Mouse (Mus musculus) cerebellum, adult 2 months (tissue): Measurements from ENCODE around the gene Rplp2. TPM values are rescaled to one million over a fixed set of nuclear protein-coding genes. Genes with fewer than 3 reads are reported as not detected.

Source experiments
- DNase-seq, 2 experiments: peaks; one replicate each; pipeline ENCODE4 v3.0.0; 2021
- H3K27ac ChIP-seq: fragments of 200-500 bp; 2 replicates; pipeline ENCODE4 v1.5.1; 2012; ENCODE audit warnings: low read length, control low read depth, inconsistent platforms; ENCODE audit not compliant: insufficient read depth
- H3K27me3 ChIP-seq: fragments of 200-500 bp; 2 replicates; pipeline ENCODE4 v1.6.1; 2012; ENCODE audit warnings: inconsistent platforms, mild to moderate bottlenecking, low read length, moderate library complexity; ENCODE audit not compliant: control insufficient read depth, insufficient read depth
- H3K4me1 ChIP-seq: fragments of 200-500 bp; 2 replicates; pipeline ENCODE4 v1.6.1; 2011; ENCODE audit warnings: low read length; ENCODE audit not compliant: control insufficient read depth, insufficient read depth
- H3K4me3 ChIP-seq: fragments of 200-500 bp; replicated peaks from 2 replicates; pipeline ENCODE3; 2011; ENCODE audit warnings: mild to moderate bottlenecking, low read depth, low read length, control low read depth; ENCODE audit not compliant: insufficient read depth
- CTCF ChIP-seq: fragments of 200-500 bp; IDR thresholded peaks from 2 replicates; pipeline ENCODE4 v1.5.1; 2011; ENCODE audit warnings: low read depth, mild to moderate bottlenecking, control low read depth, low read length, moderate library complexity, borderline replicate concordance; ENCODE audit not compliant: insufficient read depth
- POLR2A ChIP-seq: fragments of 200-500 bp; IDR thresholded peaks from 2 replicates; pipeline ENCODE4 v1.6.1; 2011; ENCODE audit warnings: low read length, control low read depth, borderline replicate concordance; ENCODE audit not compliant: insufficient read depth
- WGBS: fragments of 180-500 bp; shearing (Covaris S2); methylation state at CpG from one replicate; pipeline ENCODE4 v1.1.7; 2018; 5-methylcytosine and 5-hydroxymethylcytosine counted together
- polyA plus RNA-seq: library from polyadenylated mRNA; depleted of rRNA; stranded (reverse); fragments of >200 nt; gene quantifications from 2 replicates; pipeline ENCODE4 v1.2.3, GENCODE M21; 2012; rRNA removed

The Rplp2 gene
- polyA plus RNA-seq, 1 experiment, result 571 TPM

- no peak for TF ChIP-seq CTCF
- TF ChIP-seq POLR2A, result no peak
- no peaks in the 10 kb centered on the region for H3K27me3 ChIP-seq
- WGBS, result 27% methylated on average over 2 of the region's 2 CpGs
Measured at GRCm38 (mm10) chr7:141495379-141495778, 48.2 kb downstream of the Rplp2 start.

DNA sequence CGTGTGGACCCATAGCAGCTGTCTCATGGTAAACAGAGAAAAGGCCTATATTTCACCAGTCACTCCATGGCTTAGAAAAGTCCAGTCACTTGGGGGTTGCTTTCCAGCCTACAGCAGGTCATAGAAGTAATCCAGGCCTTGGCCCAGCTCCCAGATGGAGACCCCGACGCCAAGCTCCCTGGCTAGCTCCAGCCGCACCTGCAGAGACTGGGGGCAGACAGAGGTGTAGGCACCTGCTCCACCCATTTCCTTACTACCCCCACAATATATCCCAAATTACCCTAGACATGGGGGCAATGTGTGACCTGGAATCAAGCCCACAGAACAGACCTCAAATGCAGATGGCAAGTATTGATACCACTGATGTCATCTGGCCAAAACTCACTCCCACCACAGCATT, 48.8 kb downstream of the Rplp2 start:
- TF ChIP-seq CTCF (no peak), POLR2A (no peak)
- Histone ChIP-seq H3K4me3 (no peak overlapping the region), H3K27ac (peak overlapping the region; percentile 33; the same call in 1 of the 2 replicates), H3K4me1 (peaks cover 68% of the 10 kb centered on the region), H3K27me3 (no peaks in the 10 kb centered on the region)
- DNase-seq, result no peak
- WGBS, result 39% methylated on average over 4 of the region's 4 CpGs

More at GRCm38 (mm10) chr7:141495379-141495778, 48.2 kb downstream of the Rplp2 start:
- Histone ChIP-seq H3K4me3 (no peak overlapping the region), H3K4me1 (peaks cover 73% of the 10 kb centered on the region), H3K27ac (peak overlapping the region; percentile 33)
- peak in 1 of 2 experiments; percentile 38 for DNase-seq

DNA sequence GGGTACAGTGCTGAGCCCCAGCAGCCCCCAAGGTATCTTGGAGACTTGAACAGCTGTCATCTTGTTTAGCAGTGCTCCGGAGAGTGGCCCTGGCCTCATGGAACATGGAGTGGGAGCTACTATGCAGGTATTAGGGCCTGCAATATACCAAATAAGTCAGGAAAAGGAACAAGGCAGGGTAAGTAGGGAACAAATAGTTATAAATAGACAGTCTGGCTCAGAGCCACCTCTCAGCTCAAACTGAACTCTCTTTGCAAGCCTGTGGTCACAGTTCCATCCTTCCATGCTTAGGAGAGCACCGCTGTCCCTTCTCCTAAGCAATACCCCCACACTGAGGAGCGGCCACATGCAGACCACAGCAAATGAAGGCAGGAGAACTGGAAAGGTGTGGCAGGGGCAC, 50.4 kb downstream of the Rplp2 start:
- H3K27ac ChIP-seq, result no peak overlapping the region
- TF ChIP-seq CTCF (no peak), POLR2A (no peak)
- H3K4me1 ChIP-seq, result peaks cover 64% of the 10 kb centered on the region
- no peak for DNase-seq
- H3K27me3 ChIP-seq, result no peaks in the 10 kb centered on the region
- no peak overlapping the region for H3K4me3 ChIP-seq
- WGBS, result 67% methylated on average over 3 of the region's 3 CpGs

Other genes with a start within 250 kb of the Rplp2 start
- 0.19 and 0.26 TPM in 2 replicates for gene Lmntd2, start 233.3 kb upstream of the Rplp2 start, polyA plus RNA-seq
- gene Rassf7, start 231.5 kb upstream of the Rplp2 start, polyA plus RNA-seq, result 5.5 TPM in 2 replicates
- gene Phrf1, start 218.6 kb upstream of the Rplp2 start, polyA plus RNA-seq, result 31.2 and 32.0 TPM in 2 replicates
- gene Irf7, start 180.9 kb upstream of the Rplp2 start, polyA plus RNA-seq, result 4.7 and 5.6 TPM in 2 replicates
- 0.07 TPM in 1 of 2 replicates, not detected in the other for gene Cdhr5, start 170.6 kb upstream of the Rplp2 start, polyA plus RNA-seq
- gene Sct, start 168.2 kb upstream of the Rplp2 start, polyA plus RNA-seq, result 0.70 and 1.0 TPM in 2 replicates
- gene Drd4, start 155.4 kb upstream of the Rplp2 start, polyA plus RNA-seq, result 0.49 and 0.76 TPM in 2 replicates
- gene Deaf1, start 119.7 kb upstream of the Rplp2 start, polyA plus RNA-seq, result 47.5 and 49.3 TPM in 2 replicates
- 66.7 and 68.3 TPM in 2 replicates for gene Tmem80, start 119.6 kb upstream of the Rplp2 start, polyA plus RNA-seq
- 77.3 and 90.4 TPM in 2 replicates for gene Eps8l2, start 108.5 kb upstream of the Rplp2 start, polyA plus RNA-seq
- 222 and 232 TPM in 2 replicates for gene Taldo1, start 55.2 kb upstream of the Rplp2 start, polyA plus RNA-seq
- gene Gatd1, start 33.2 kb upstream of the Rplp2 start, polyA plus RNA-seq, result 48.1 and 49.2 TPM in 2 replicates
- 375 and 402 TPM in 2 replicates for gene Cend1, start 17.9 kb upstream of the Rplp2 start, polyA plus RNA-seq
- gene Slc25a22, start 9.5 kb upstream of the Rplp2 start, polyA plus RNA-seq, result 328 and 384 TPM in 2 replicates
- gene Pidd1, start 3.3 kb upstream of the Rplp2 start, polyA plus RNA-seq, result 3.2 and 4.4 TPM in 2 replicates
- 46.8 and 51.3 TPM in 2 replicates for gene Pnpla2, start 7.8 kb downstream of the Rplp2 start, polyA plus RNA-seq
- gene Cracr2b, start 13.7 kb downstream of the Rplp2 start, polyA plus RNA-seq, result 8.3 and 10.1 TPM in 2 replicates
- gene Cd151, start 20.0 kb downstream of the Rplp2 start, polyA plus RNA-seq, result 68.7 and 73.9 TPM in 2 replicates
- gene Polr2l, start 27.8 kb downstream of the Rplp2 start, polyA plus RNA-seq, result 58.9 and 62.3 TPM in 2 replicates
- 140 and 162 TPM in 2 replicates for gene Tspan4, start 27.9 kb downstream of the Rplp2 start, polyA plus RNA-seq
- gene Chid1, start 92.5 kb downstream of the Rplp2 start, polyA plus RNA-seq, result 35.8 and 37.9 TPM in 2 replicates
- gene Ap2a2, start 114.8 kb downstream of the Rplp2 start, polyA plus RNA-seq, result 94.8 and 96.7 TPM in 2 replicates
- 0.05 and 0.08 TPM in 2 replicates for gene Muc6, start 207.9 kb downstream of the Rplp2 start, polyA plus RNA-seq
- gene Muc2, start 243.0 kb downstream of the Rplp2 start, polyA plus RNA-seq, result 0.33 and 0.44 TPM in 2 replicates